Mouse (Mus musculus) erythroblast, embryonic 14.5 days (primary cell): Measurements from ENCODE around the gene Amn1. TPM values are rescaled to one million over a fixed set of nuclear protein-coding genes. Genes with fewer than 3 reads are reported as not detected.
"Not testable (repeated sequence)": the region's sequence is repeated elsewhere in the genome, so short reads cannot be mapped to it uniquely, and the experiment has no call there.

ENCODE experiments used
- H3K27me3 ChIP-seq: 2 replicates; pipeline ENCODE4 v1.6.1; 2012; ENCODE audit warnings: inconsistent platforms; ENCODE audit not compliant: control insufficient read depth
- H3K36me3 ChIP-seq: 2 replicates; pipeline ENCODE4 v1.6.1; 2012; ENCODE audit warnings: mild to moderate bottlenecking, inconsistent platforms; ENCODE audit not compliant: control insufficient read depth
- H3K4me1 ChIP-seq: 2 replicates; pipeline ENCODE4 v1.6.1; 2012; ENCODE audit warnings: inconsistent platforms; ENCODE audit not compliant: control insufficient read depth
- H3K4me3 ChIP-seq: replicated peaks from 2 replicates; pipeline ENCODE3; 2012; ENCODE audit warnings: moderate library complexity, mild to moderate bottlenecking, inconsistent platforms
- H3K9me3 ChIP-seq: 2 replicates; pipeline ENCODE4 v1.6.1; 2012; ENCODE audit warnings: low read length, inconsistent platforms, mixed read lengths; ENCODE audit not compliant: control insufficient read depth
- GATA1 ChIP-seq: IDR thresholded peaks from 2 replicates; pipeline ENCODE4 v1.6.1; 2012; ENCODE audit warnings: low read length, inconsistent platforms, mixed read lengths
- TAL1 ChIP-seq: IDR thresholded peaks from 3 replicates; pipeline ENCODE4 v1.6.1; 2012; ENCODE audit warnings: low read length, inconsistent platforms, mixed read lengths
- polyA plus RNA-seq: library from polyadenylated mRNA; stranded (reverse); fragments of >175 nt; gene quantifications from 2 replicates; pipeline ENCODE4 v1.2.3, GENCODE M21; 2012

The Amn1 gene
- 0.16 and 0.22 TPM in 2 replicates for polyA plus RNA-seq

DNA sequence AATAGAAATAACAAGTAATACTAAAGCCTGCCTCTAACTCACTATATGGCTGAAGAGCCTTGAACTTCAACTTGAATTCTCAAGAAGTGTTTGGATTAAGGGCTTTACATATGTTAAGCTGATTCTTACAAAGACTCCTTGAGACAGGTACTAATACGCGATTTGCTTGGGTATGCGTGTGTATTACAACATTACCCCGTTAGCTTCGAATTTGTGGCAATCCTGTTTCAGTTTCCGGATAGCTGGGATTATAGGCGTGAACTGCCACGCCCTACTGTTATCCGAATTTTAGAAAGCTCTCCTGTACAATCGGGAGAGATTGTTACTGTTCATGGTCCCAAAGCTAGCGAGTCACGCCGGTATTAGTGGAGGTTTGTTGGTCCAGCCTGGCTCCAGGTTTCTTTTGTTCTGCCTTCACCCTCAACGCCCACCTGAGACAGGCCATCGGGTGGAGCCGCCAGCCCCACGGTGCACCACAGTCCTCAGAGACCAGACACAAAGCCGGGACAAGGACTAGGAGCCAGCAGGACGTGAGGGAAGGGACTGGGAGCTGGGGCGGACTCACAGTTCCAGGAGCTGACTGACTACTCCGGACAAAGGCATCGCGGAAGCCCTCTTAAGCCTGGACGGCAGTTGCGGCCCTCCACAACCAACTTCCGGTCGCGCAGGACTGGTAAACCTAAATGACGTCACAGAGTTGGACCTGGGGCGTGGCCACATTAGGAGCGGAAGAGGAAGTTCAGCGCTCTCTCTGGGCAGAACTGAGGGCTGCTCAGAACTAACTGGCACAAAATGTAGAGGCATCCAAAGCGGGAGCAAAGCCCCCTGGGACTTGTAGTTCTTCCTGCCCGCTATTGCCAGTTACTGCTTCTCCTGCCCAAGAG is at the start of gene Amn1:
TSS of gene Amn1 (minus strand) at position 672 of the 884 bp plus-strand sequence.
- H3K4me3 ChIP-seq = peak within 1 kb of the TSS; percentile 70
- H3K36me3 ChIP-seq = peaks cover under 1% of the 10 kb centered on the region; the same call in 1 of the 2 replicates
- H3K9me3 ChIP-seq = peaks cover 7% of the 10 kb centered on the region; the same call in 1 of the 2 replicates
- no peak for TF ChIP-seq TAL1
- no peak for TF ChIP-seq GATA1
- no peaks in the 10 kb centered on the region for H3K27me3 ChIP-seq
- peaks cover 53% of the 10 kb centered on the region for H3K4me1 ChIP-seq

GRCm38 (mm10) chr6:149236807-149237206 is 48.3 kb upstream of the Amn1 start:
- Histone ChIP-seq H3K36me3 (no peaks in the 10 kb centered on the region), H3K4me3 (no peak overlapping the region), H3K27me3 (no peaks in the 10 kb centered on the region), H3K9me3 (no peaks in the 10 kb centered on the region), H3K4me1 (peaks cover 8% of the 10 kb centered on the region)
- no peak for TF ChIP-seq GATA1
- TF ChIP-seq TAL1 = no peak

- no peaks in the 10 kb centered on the region for H3K36me3 ChIP-seq
- no peak overlapping the region for H3K4me3 ChIP-seq
- TF ChIP-seq GATA1 (no peak), TAL1 (no peak)
- H3K4me1 ChIP-seq = peaks cover 8% of the 10 kb centered on the region
- no peaks in the 10 kb centered on the region for H3K9me3 ChIP-seq
- no peaks in the 10 kb centered on the region for H3K27me3 ChIP-seq
Measured at GRCm38 (mm10) chr6:149233918-149234317, 45.4 kb upstream of the Amn1 start.

- TF ChIP-seq TAL1 (no peak), GATA1 (no peak)
- H3K27me3 ChIP-seq = no peaks in the 10 kb centered on the region
- no peaks in the 10 kb centered on the region for H3K4me1 ChIP-seq
- no peaks in the 10 kb centered on the region for H3K9me3 ChIP-seq
- no peaks in the 10 kb centered on the region for H3K36me3 ChIP-seq
- no peak overlapping the region for H3K4me3 ChIP-seq
Measured at GRCm38 (mm10) chr6:149224751-149225150, 36.2 kb upstream of the Amn1 start.

DNA sequence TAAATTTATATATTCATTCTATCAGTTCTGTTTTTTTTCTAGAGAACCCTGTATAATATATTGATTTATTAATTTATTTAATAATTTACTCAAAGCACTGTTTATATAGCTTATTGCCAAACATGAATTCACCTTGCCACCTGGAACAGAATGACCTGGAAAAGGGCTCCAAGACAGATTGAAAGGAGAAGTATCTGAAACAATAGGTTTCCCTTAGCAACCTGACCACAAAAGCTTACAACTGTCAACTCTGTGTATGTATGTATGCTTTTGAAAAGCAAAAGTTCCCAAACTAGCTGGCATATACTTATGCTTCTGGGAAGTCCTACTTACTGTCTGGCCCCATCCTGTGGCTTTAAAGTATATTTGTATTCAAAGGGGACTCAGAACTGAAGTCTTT is 32.8 kb upstream of the Amn1 start:
- no peaks in the 10 kb centered on the region for H3K36me3 ChIP-seq
- TF ChIP-seq GATA1 (no peak), TAL1 (no peak)
- no peaks in the 10 kb centered on the region for H3K9me3 ChIP-seq
- no peaks in the 10 kb centered on the region for H3K27me3 ChIP-seq
- H3K4me3 ChIP-seq = no peak overlapping the region
- H3K4me1 ChIP-seq = no peaks in the 10 kb centered on the region

GRCm38 (mm10) chr6:149198572-149198971 is 10.1 kb upstream of the Amn1 start:
- H3K27me3 ChIP-seq = no peaks in the 10 kb centered on the region
- no peak for TF ChIP-seq TAL1
- TF ChIP-seq GATA1 = no peak
- H3K4me3 ChIP-seq = no peak overlapping the region
- H3K9me3 ChIP-seq = no peaks in the 10 kb centered on the region
- H3K4me1 ChIP-seq = peaks cover 29% of the 10 kb centered on the region
- H3K36me3 ChIP-seq = no peaks in the 10 kb centered on the region

GRCm38 (mm10) chr6:149197116-149197515 is 8.6 kb upstream of the Amn1 start:
- H3K27me3 ChIP-seq = no peaks in the 10 kb centered on the region
- H3K4me1 ChIP-seq = peaks cover 43% of the 10 kb centered on the region
- TF ChIP-seq GATA1 (no peak), TAL1 (no peak)
- H3K9me3 ChIP-seq = peaks cover 5% of the 10 kb centered on the region; the same call in 1 of the 2 replicates
- H3K4me3 ChIP-seq = no peak overlapping the region
- H3K36me3 ChIP-seq = no peaks in the 10 kb centered on the region

GRCm38 (mm10) chr6:149193276-149193905 is 4.9 kb upstream of the Amn1 start:
- Histone ChIP-seq H3K27me3 (no peaks in the 10 kb centered on the region), H3K4me1 (peaks cover 62% of the 10 kb centered on the region), H3K36me3 (no peaks in the 10 kb centered on the region), H3K4me3 (peak overlapping the region; percentile 50), H3K9me3 (peaks cover 7% of the 10 kb centered on the region; the same call in 1 of the 2 replicates)
- TF ChIP-seq TAL1 = no peak
- 0 out of 2 replicates have a peak, but pooled peaks have one; percentile 22 for TF ChIP-seq GATA1

DNA sequence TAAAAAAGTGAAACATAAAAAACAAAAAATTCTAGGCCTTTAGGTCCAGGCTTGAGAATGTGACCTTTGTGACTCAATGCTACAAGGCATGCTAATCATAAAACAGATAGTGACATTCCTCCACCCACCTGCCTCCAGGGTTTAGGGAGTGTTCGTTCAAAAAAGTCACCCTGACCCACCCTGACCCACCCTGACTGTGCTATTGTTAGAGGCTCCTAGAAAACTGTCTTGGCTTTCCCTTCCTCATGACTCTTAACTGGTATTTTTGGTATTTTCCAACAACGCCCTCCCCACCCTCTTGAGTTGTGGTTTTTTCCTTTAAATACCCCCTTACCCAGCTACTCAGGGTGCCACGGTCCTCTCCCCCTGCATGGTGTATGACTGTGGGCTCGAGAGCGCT is 3.4 kb upstream of the Amn1 start:
- not testable (repeated sequence) for H3K9me3 ChIP-seq, H3K27me3 ChIP-seq, H3K4me3 ChIP-seq, H3K36me3 ChIP-seq
- H3K4me1 ChIP-seq = peaks cover 66% of the 10 kb centered on the region
